Mouse (Mus musculus): ENCODE measurements around the gene Hexb.

- peak; percentile 64 for TF ChIP-seq POLR2A (IDR thresholded peaks at IDR 0.05; ENCODE audit: control insufficient read depth, low read depth, low read length)
- TF ChIP-seq CTCF (IDR thresholded peaks at IDR 0.05; ENCODE audit: control insufficient read depth, insufficient read depth, insufficient replicate concordance, low read depth, low read length): peak; percentile 14; the same call in 1 of the 2 replicates
Observed at GRCm38 (mm10) chr13:97240279-97240964, 42.3 kb upstream of the Hexb start.
